Mouse (Mus musculus): ENCODE data around the gene Tnip3.

GRCm38 (mm10) chr6:65585333-65586053 lies 60.4 kb downstream of the Tnip3 start:
- TF ChIP-seq EP300 (optimal IDR thresholded peaks at IDR 0.05) (no peak), CTCF (IDR thresholded peaks at IDR 0.05; ENCODE audit: low read depth) (no peak)

Data from stomach, postnatal 0 days (tissue).